Mouse (Mus musculus) kidney, adult 2 months (tissue): Measurements from ENCODE around the gene Ptges3.

Experiments
- CTCF ChIP-seq: fragments of 200-500 bp; conservative IDR thresholded peaks from 2 replicates; pipeline ENCODE4 v1.5.1; 2011; ENCODE audit warnings: low read depth, mild to moderate bottlenecking, control low read depth, low read length, moderate library complexity, mixed read lengths; ENCODE audit not compliant: insufficient read depth, insufficient read length
- POLR2A ChIP-seq: fragments of 200-500 bp; IDR thresholded peaks from one replicate; pipeline ENCODE4 v1.6.1; 2011; ENCODE audit warnings: low read depth, low read length, control low read depth

GRCm38 (mm10) chr10:128043041-128043835 is 15.5 kb upstream of the Ptges3 start:
- TF ChIP-seq CTCF (no peak), POLR2A (no peak)
